Mouse (Mus musculus) heart, adult 2 months (tissue): Measurements from ENCODE around the gene Cacna1d. TPM values are rescaled to one million over a fixed set of nuclear protein-coding genes. Genes with fewer than 3 reads are reported as not detected.

Experiments
- DNase-seq, 2 experiments: peaks; one replicate each; pipeline ENCODE4 v3.0.0; 2021
- H3K27ac ChIP-seq: fragments of 200-600 bp; 2 replicates; pipeline ENCODE4 v1.8.1; 2022
- H3K27me3 ChIP-seq: fragments of 200-500 bp; 2 replicates; pipeline ENCODE4 v1.6.1; 2012; ENCODE audit warnings: mild to moderate bottlenecking, low read length, inconsistent platforms, mixed read lengths; ENCODE audit not compliant: control insufficient read depth, insufficient read depth
- H3K36me3 ChIP-seq: fragments of 200-500 bp; 2 replicates; pipeline ENCODE4 v1.6.1; 2012; ENCODE audit warnings: low read length, inconsistent platforms; ENCODE audit not compliant: control insufficient read depth, insufficient read depth
- H3K4me1 ChIP-seq: fragments of 200-500 bp; 2 replicates; pipeline ENCODE4 v1.6.1; 2011; ENCODE audit warnings: low read length; ENCODE audit not compliant: control insufficient read depth, insufficient read depth
- H3K4me3 ChIP-seq: fragments of 200-600 bp; 2 replicates; pipeline ENCODE4 v1.8.1; 2022
- H3K79me2 ChIP-seq: fragments of 200-500 bp; replicated peaks from 2 replicates; pipeline ENCODE4 v1.6.1; 2012; ENCODE audit warnings: mild to moderate bottlenecking, inconsistent platforms, low read length, moderate library complexity, mixed read lengths; ENCODE audit not compliant: control insufficient read depth, insufficient read depth
- H3K9ac ChIP-seq: fragments of 200-500 bp; 2 replicates; pipeline ENCODE4 v1.6.1; 2012; ENCODE audit warnings: low read depth, mild to moderate bottlenecking, control low read depth, inconsistent platforms, low read length, mixed read lengths
- CTCF ChIP-seq: fragments of 200-600 bp; IDR thresholded peaks from 2 replicates; pipeline ENCODE4 v1.8.1; 2022; ENCODE audit warnings: antibody characterized with exemption, mild to moderate bottlenecking, moderate library complexity
- EP300 ChIP-seq: fragments of 200-500 bp; IDR thresholded peaks from 2 replicates; pipeline ENCODE4 v1.6.1; 2011; ENCODE audit warnings: low read depth, low read length, control low read depth; ENCODE audit not compliant: insufficient read depth
- POLR2A ChIP-seq: fragments of 200-500 bp; IDR thresholded peaks from 2 replicates; pipeline ENCODE4 v1.6.1; 2011; ENCODE audit warnings: mild to moderate bottlenecking, low read depth, low read length, control low read depth; ENCODE audit not compliant: insufficient read depth
- WGBS: fragments of 180-500 bp; shearing (Covaris S2); methylation state at CpG from one replicate; pipeline ENCODE4 v1.1.7; 2018; 5-methylcytosine and 5-hydroxymethylcytosine counted together
- intact Hi-C: fragments of 180-260 bp; cut with DNase I; formaldehyde crosslinking; loops from one replicate; pipeline ENCODE4 v1.15.1; 2025
- polyA plus RNA-seq: library from polyadenylated mRNA; depleted of rRNA; stranded (reverse); fragments of >200 nt; gene quantifications from 2 replicates; pipeline ENCODE4 v1.2.3, GENCODE M21; 2012
- total RNA-seq, 2 experiments: library from RNA; stranded (reverse); gene quantifications; 2 replicates each; pipeline ENCODE4 v1.2.3; 2021

Cacna1d gene
- total and polyA plus RNA-seq, 3 experiments = 1.3 to 3.0 (median 2.1) TPM

- Histone ChIP-seq H3K79me2 (no peaks in the 10 kb centered on the region), H3K36me3 (no peaks in the 10 kb centered on the region), H3K4me3 (no peak overlapping the region), H3K27ac (no peak overlapping the region), H3K9ac (no peak overlapping the region), H3K27me3 (no peaks in the 10 kb centered on the region), H3K4me1 (no peaks in the 10 kb centered on the region)
- DNase-seq = no peak
- intact Hi-C loops = no loop called here
- no peak for TF ChIP-seq EP300
- TF ChIP-seq POLR2A = no peak
- no peak for TF ChIP-seq CTCF
- WGBS = 86% methylated on average over 9 of the region's 9 CpGs
Measured at GRCm38 (mm10) chr14:30318715-30319437, 172.4 kb downstream of the Cacna1d start.

GRCm38 (mm10) chr14:30318293-30318692 lies 173.0 kb downstream of the Cacna1d start:
- H3K4me1 ChIP-seq = no peaks in the 10 kb centered on the region
- intact Hi-C loops = no loop called here
- WGBS = 87% methylated on average over 12 of the region's 12 CpGs
- DNase-seq = no peak
- H3K27ac ChIP-seq = no peak overlapping the region
- no peak overlapping the region for H3K4me3 ChIP-seq
- no peak for TF ChIP-seq EP300
- TF ChIP-seq CTCF = no peak
- no peak for TF ChIP-seq POLR2A
- no peaks in the 10 kb centered on the region for H3K36me3 ChIP-seq
- H3K79me2 ChIP-seq = no peaks in the 10 kb centered on the region
- no peaks in the 10 kb centered on the region for H3K27me3 ChIP-seq
- H3K9ac ChIP-seq = no peak overlapping the region

GRCm38 (mm10) chr14:30317616-30318015 lies 173.6 kb downstream of the Cacna1d start:
- Histone ChIP-seq H3K4me3 (no peak overlapping the region), H3K79me2 (no peaks in the 10 kb centered on the region), H3K4me1 (no peaks in the 10 kb centered on the region), H3K9ac (no peak overlapping the region), H3K27me3 (no peaks in the 10 kb centered on the region), H3K27ac (no peak overlapping the region), H3K36me3 (no peaks in the 10 kb centered on the region)
- DNase-seq = no peak
- 84% methylated on average over 10 of the region's 10 CpGs for WGBS
- intact Hi-C loops = no loop called here
- TF ChIP-seq CTCF (no peak), EP300 (no peak), POLR2A (no peak)

- no peaks in the 10 kb centered on the region for H3K36me3 ChIP-seq
- no peak for DNase-seq
- no peak for TF ChIP-seq POLR2A
- no peak for TF ChIP-seq EP300
- TF ChIP-seq CTCF = no peak
Measured at GRCm38 (mm10) chr14:30311206-30311889, 179.9 kb downstream of the Cacna1d start.

GRCm38 (mm10) chr14:30310236-30310635 lies 181.0 kb downstream of the Cacna1d start:
- Histone ChIP-seq H3K4me3 (no peak overlapping the region), H3K27ac (no peak overlapping the region), H3K4me1 (0 out of 2 replicates have a peak, but pooled peaks cover 4% of the 10 kb centered on the region), H3K9ac (no peak overlapping the region), H3K36me3 (no peaks in the 10 kb centered on the region), H3K27me3 (no peaks in the 10 kb centered on the region), H3K79me2 (no peaks in the 10 kb centered on the region)
- no peak for DNase-seq
- WGBS = 82% methylated on average over 10 of the region's 10 CpGs
- intact Hi-C loops = no loop called here
- TF ChIP-seq POLR2A = no peak
- no peak for TF ChIP-seq CTCF
- no peak for TF ChIP-seq EP300

More at GRCm38 (mm10) chr14:30311206-30311889, 179.9 kb downstream of the Cacna1d start:
- Histone ChIP-seq H3K4me1 (0 out of 2 replicates have a peak, but pooled peaks cover 4% of the 10 kb centered on the region), H3K27ac (no peak overlapping the region), H3K4me3 (no peak overlapping the region), H3K27me3 (no peaks in the 10 kb centered on the region), H3K9ac (no peak overlapping the region), H3K79me2 (no peaks in the 10 kb centered on the region)
- intact Hi-C loops = no loop called here
- WGBS = 54% methylated on average over 13 of the region's 13 CpGs

- Histone ChIP-seq H3K9ac (no peak overlapping the region), H3K36me3 (no peaks in the 10 kb centered on the region), H3K4me1 (0 out of 2 replicates have a peak, but pooled peaks cover 2% of the 10 kb centered on the region), H3K4me3 (no peak overlapping the region), H3K27ac (no peak overlapping the region), H3K27me3 (no peaks in the 10 kb centered on the region), H3K79me2 (no peaks in the 10 kb centered on the region)
- intact Hi-C loops = no loop called here
- 87% methylated on average over 6 of the region's 6 CpGs for WGBS
- DNase-seq = no peak
- no peak for TF ChIP-seq POLR2A
- TF ChIP-seq CTCF = no peak
- TF ChIP-seq EP300 = no peak
Measured at GRCm38 (mm10) chr14:30306221-30306620, 185.0 kb downstream of the Cacna1d start.
